Mouse (Mus musculus): ENCODE measurements around the gene Scgb2b12. TPM values are rescaled to one million over a fixed set of nuclear protein-coding genes. Genes with fewer than 3 reads are reported as not detected.

Gene Scgb2b12
- not detected in 2 replicates for polyA plus RNA-seq (2015; fragmentation: Nextera tagmentation; extraction: Ambion mirVana)

GRCm38 (mm10) chr7:32327145-32327544 is at the start of gene Scgb2b12:
Scgb2b12 (minus strand) TSS chr7:32327245.

GRCm38 (mm10) chr7:32333882-32334281 is 6.8 kb upstream of the Scgb2b12 start, which contains the start of gene Scgb1b12:
Scgb1b12 (plus strand) TSS chr7:32334182.

Other genes with a start within 250 kb of the Scgb2b12 start
- not detected in 2 replicates for gene Scgb1b10, start 226.4 kb downstream of the Scgb2b12 start, polyA plus RNA-seq (2015; fragmentation: Nextera tagmentation; extraction: Ambion mirVana)
- gene Scgb2b11, start 116.1 kb downstream of the Scgb2b12 start, polyA plus RNA-seq (2015; fragmentation: Nextera tagmentation; extraction: Ambion mirVana) = not detected in 2 replicates
- gene Scgb1b11, start 104.4 kb downstream of the Scgb2b12 start, polyA plus RNA-seq (2015; fragmentation: Nextera tagmentation; extraction: Ambion mirVana) = not detected in 2 replicates
- not detected in 2 replicates for gene Scgb1b12, start 6.9 kb upstream of the Scgb2b12 start, polyA plus RNA-seq (2015; fragmentation: Nextera tagmentation; extraction: Ambion mirVana)
- not detected in 2 replicates for gene Scgb1b29, start 114.3 kb upstream of the Scgb2b12 start, polyA plus RNA-seq (2015; fragmentation: Nextera tagmentation; extraction: Ambion mirVana)